Mouse (Mus musculus): ENCODE data around the gene Ccdc169.

DNA sequence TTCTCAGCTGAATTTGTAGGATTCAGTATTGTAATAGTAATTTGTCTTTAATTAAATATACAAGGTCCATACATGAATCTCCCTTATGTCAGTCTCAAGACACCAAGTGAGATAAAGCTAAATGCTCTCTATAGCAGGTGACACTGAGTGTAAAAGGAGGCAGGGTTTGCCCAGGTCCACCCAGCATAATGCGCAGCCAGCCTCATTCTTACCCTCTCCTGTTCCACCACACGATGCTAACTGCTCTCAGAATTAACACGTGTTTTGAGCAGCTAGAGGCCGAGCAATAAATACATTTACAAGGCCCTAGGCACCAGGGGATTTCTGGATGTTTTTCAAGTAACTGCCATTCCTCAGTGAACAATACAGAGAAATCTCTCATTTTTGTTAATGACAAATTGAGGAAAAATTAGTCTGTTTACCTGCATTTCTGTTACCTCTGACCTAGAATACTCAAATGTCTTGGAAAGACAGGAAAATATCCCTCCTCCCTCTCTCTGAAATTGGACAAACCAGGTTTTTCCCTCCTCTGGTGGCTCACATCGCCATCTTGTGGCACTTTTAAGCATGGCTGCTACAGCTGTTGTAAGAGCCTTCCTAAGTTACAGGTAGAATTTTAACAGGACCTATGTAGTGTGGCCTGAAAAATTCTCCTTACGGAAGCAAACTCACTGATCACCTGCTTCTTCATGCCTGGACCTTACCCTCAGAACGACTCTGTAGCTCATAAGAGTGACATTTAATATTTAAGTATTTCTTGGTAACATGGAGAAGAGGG is 14.7 kb downstream of the Ccdc169 start:
- no peak for TF ChIP-seq CTCF (IDR thresholded peaks at IDR 0.05; ENCODE audit: low read depth, low read length)
- TF ChIP-seq GATA1 (IDR thresholded peaks at IDR 0.05; ENCODE audit: borderline replicate concordance, low read length): no peak
- no peak for TF ChIP-seq POLR2AphosphoS5 (IDR thresholded peaks at IDR 0.05; ENCODE audit: insufficient replicate concordance, low read depth, low read length)
